Mouse (Mus musculus) lung, embryonic 16.5 days (tissue): ENCODE data around the gene Fbxo44. TPM values are rescaled to one million over a fixed set of nuclear protein-coding genes. Genes with fewer than 3 reads are reported as not detected.
A peak's percentile ranks its signal among the peaks of the same experiment; 100 is the strongest.
"Not testable (repeated sequence)": the region's sequence is repeated elsewhere in the genome, so short reads cannot be mapped to it uniquely, and the experiment has no call there.

Experiments used
- ATAC-seq: fragments of 200-750 bp; cut with Nextera tagmentation; 2 replicates; pipeline ENCODE4 v1.8.0; 2017; ENCODE audit warnings: low read depth, mild to moderate bottlenecking, moderate library complexity
- H3K27ac ChIP-seq: fragments of 300-500 bp; sonication (generic); 2 replicates; pipeline ENCODE4 v1.5.1; 2014; ENCODE audit warnings: mild to moderate bottlenecking, control low read depth, low read length
- H3K27me3 ChIP-seq: fragments of 300-500 bp; sonication (generic); 2 replicates; pipeline ENCODE4 v1.6.1; 2014; ENCODE audit warnings: low read depth, low read length, mixed read lengths; ENCODE audit not compliant: control insufficient read depth, insufficient read depth
- H3K36me3 ChIP-seq: fragments of 300-500 bp; sonication (generic); 2 replicates; pipeline ENCODE4 v1.6.1; 2014; ENCODE audit warnings: low read length; ENCODE audit not compliant: control insufficient read depth, insufficient read depth
- H3K4me1 ChIP-seq: fragments of 300-500 bp; sonication (generic); replicated peaks from 2 replicates; pipeline ENCODE4 v1.6.1; 2014; ENCODE audit warnings: low read length, mixed read lengths; ENCODE audit not compliant: control insufficient read depth, insufficient read depth
- H3K4me2 ChIP-seq: fragments of 300-500 bp; sonication (generic); 2 replicates; pipeline ENCODE4 v1.6.1; 2014; ENCODE audit warnings: low read depth, low read length, control low read depth
- H3K4me3 ChIP-seq: fragments of 300-500 bp; sonication (generic); 2 replicates; pipeline ENCODE4 v1.5.1; 2014; ENCODE audit warnings: mild to moderate bottlenecking, low read length, control low read depth
- H3K9ac ChIP-seq: fragments of 300-500 bp; sonication (generic); 2 replicates; pipeline ENCODE4 v1.6.1; 2014; ENCODE audit warnings: low read length, control low read depth
- H3K9me3 ChIP-seq: fragments of 300-500 bp; sonication (generic); 2 replicates; pipeline ENCODE4 v1.6.1; 2016; ENCODE audit warnings: low read length; ENCODE audit not compliant: control insufficient read depth
- WGBS: fragments of 180-500 bp; shearing (Covaris S2); extraction: QIAGEN DNeasy Blood & Tissue Kit; methylation state at CpG from one replicate; pipeline ENCODE4 v1.1.7; 2014; 5-methylcytosine and 5-hydroxymethylcytosine counted together
- polyA plus RNA-seq: library from polyadenylated mRNA; unstranded; fragments of >200 nt; fragmentation: Nextera tagmentation; extraction: Ambion mirVana; gene quantifications from 2 replicates; pipeline ENCODE4 v1.2.1, GENCODE M21; 2015

Gene Fbxo44
- polyA plus RNA-seq, 1 experiment from 2014 or later = 11.9 TPM

DNA sequence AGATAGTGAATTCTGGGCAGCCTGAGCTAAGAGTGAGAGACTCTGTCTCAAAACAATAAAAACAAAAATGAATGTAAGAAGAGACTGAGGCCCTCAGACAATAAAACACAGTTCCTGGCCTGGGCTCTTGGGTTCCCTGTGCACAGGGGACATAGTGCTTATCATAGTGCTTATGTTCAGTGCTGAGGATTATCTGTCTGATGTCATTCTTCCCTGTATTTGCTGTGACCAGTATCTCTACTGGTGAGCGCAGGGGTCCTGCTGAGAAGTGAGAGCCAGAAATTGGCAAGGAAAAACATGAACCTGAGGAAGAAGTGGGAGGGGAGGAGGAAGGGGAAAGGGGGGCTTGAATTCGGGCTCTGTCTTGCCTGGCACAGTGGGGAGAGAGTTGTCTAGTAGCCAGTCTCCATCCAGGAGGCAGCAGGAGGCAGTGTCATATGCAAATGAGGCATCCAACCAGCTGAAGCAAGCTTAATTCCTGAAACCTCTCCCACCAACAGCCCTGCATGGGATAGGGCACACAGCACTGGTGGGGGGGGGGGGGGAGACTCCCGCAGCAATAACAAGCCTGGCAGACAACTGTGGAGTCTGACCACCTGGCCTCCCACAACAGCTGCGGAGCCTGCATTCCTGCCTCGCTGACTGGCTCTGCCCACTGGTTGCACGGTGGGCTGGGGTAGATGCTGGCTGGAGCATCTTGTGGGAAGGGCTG lies 38.1 kb downstream of the Fbxo44 start:
- 18% methylated on average over 6 of the region's 6 CpGs for WGBS
- H3K27me3 ChIP-seq = no peaks in the 10 kb centered on the region; the same call in 1 of the 2 replicates
- no peak for ATAC-seq

GRCm38 (mm10) chr4:148121362-148121761 lies 38.9 kb downstream of the Fbxo44 start:
- no peaks in the 10 kb centered on the region for H3K36me3 ChIP-seq
- no peak overlapping the region for H3K4me3 ChIP-seq
- no peak overlapping the region for H3K27ac ChIP-seq
- no peak for ATAC-seq
- H3K4me1 ChIP-seq = no peaks in the 10 kb centered on the region
- H3K9ac ChIP-seq = no peak overlapping the region
- H3K4me2 ChIP-seq = no peak overlapping the region
- WGBS = 67% methylated on average over 4 of the region's 4 CpGs
- H3K9me3 ChIP-seq = no peaks in the 10 kb centered on the region
- H3K27me3 ChIP-seq = no peaks in the 10 kb centered on the region

More for the DNA sequence above, 38.1 kb downstream of the Fbxo44 start:
- Histone ChIP-seq H3K27ac (no peak overlapping the region), H3K9ac (no peak overlapping the region), H3K4me3 (no peak overlapping the region), H3K9me3 (no peaks in the 10 kb centered on the region), H3K4me2 (no peak overlapping the region), H3K4me1 (no peaks in the 10 kb centered on the region), H3K36me3 (no peaks in the 10 kb centered on the region)

GRCm38 (mm10) chr4:148120555-148120954 lies 39.7 kb downstream of the Fbxo44 start:
- no peak overlapping the region for H3K4me3 ChIP-seq
- no peak for ATAC-seq
- WGBS = 68% methylated on average over 9 of the region's 9 CpGs

GRCm38 (mm10) chr4:148119578-148119977 lies 40.7 kb downstream of the Fbxo44 start:
- not testable (repeated sequence) for H3K9me3 ChIP-seq, H3K4me3 ChIP-seq, H3K36me3 ChIP-seq, H3K27me3 ChIP-seq, H3K9ac ChIP-seq, H3K4me1 ChIP-seq, H3K27ac ChIP-seq, ATAC-seq, H3K4me2 ChIP-seq
- 84% methylated on average over 9 of the region's 9 CpGs for WGBS

More at GRCm38 (mm10) chr4:148120555-148120954, 39.7 kb downstream of the Fbxo44 start:
- no peaks in the 10 kb centered on the region for H3K9me3 ChIP-seq
- H3K27me3 ChIP-seq = no peaks in the 10 kb centered on the region
- no peaks in the 10 kb centered on the region for H3K4me1 ChIP-seq
- no peak overlapping the region for H3K4me2 ChIP-seq
- H3K27ac ChIP-seq = no peak overlapping the region
- no peaks in the 10 kb centered on the region for H3K36me3 ChIP-seq
- H3K9ac ChIP-seq = no peak overlapping the region

DNA sequence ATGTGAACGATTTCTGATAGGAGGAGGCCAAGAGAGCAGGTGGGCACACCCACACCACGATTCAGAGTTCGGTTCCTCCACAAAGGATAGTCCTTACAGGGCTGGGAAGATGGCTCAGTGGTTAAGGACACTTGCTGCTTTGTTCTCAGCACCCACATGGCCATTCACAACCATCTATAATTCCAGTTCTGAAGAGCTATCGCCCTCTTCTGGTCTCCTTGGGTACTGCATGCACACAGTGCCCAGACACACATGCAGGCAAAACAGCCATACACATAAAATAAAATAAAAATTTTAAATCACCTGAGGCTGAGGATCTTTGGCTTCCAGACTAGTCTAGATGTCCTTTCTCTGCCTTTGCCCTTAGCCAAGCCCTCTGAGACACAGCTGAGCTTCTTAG lies 42.9 kb downstream of the Fbxo44 start:
- Histone ChIP-seq H3K9ac (no peak overlapping the region), H3K4me2 (no peak overlapping the region), H3K27ac (no peak overlapping the region), H3K27me3 (no peaks in the 10 kb centered on the region), H3K4me1 (no peaks in the 10 kb centered on the region), H3K9me3 (no peaks in the 10 kb centered on the region), H3K4me3 (no peak overlapping the region), H3K36me3 (no peaks in the 10 kb centered on the region)
- no peak for ATAC-seq
- 72% methylated on average over 4 of the region's 4 CpGs for WGBS

- 69% methylated on average over 4 of the region's 4 CpGs for WGBS
- Histone ChIP-seq H3K9me3 (no peaks in the 10 kb centered on the region), H3K9ac (no peak overlapping the region), H3K4me1 (no peaks in the 10 kb centered on the region), H3K4me2 (no peak overlapping the region), H3K27me3 (no peaks in the 10 kb centered on the region), H3K4me3 (no peak overlapping the region), H3K27ac (no peak overlapping the region), H3K36me3 (no peaks in the 10 kb centered on the region)
- ATAC-seq = no peak
These were observed 43.6 kb downstream of the Fbxo44 start for GRCm38 (mm10) chr4:148116657-148117056.

- peak; percentile 46 for ATAC-seq
- H3K36me3 ChIP-seq = no peaks in the 10 kb centered on the region
- no peaks in the 10 kb centered on the region for H3K4me1 ChIP-seq
- H3K27me3 ChIP-seq = no peaks in the 10 kb centered on the region
- H3K4me3 ChIP-seq = no peak overlapping the region
- no peak overlapping the region for H3K27ac ChIP-seq
- no peak overlapping the region for H3K4me2 ChIP-seq
- 3% methylated on average over 15 of the region's 15 CpGs for WGBS
- no peaks in the 10 kb centered on the region for H3K9me3 ChIP-seq
- H3K9ac ChIP-seq = peak overlapping the region; percentile 29; the same call in 1 of the 2 replicates
These were observed 44.8 kb downstream of the Fbxo44 start for GRCm38 (mm10) chr4:148115467-148115866.

DNA sequence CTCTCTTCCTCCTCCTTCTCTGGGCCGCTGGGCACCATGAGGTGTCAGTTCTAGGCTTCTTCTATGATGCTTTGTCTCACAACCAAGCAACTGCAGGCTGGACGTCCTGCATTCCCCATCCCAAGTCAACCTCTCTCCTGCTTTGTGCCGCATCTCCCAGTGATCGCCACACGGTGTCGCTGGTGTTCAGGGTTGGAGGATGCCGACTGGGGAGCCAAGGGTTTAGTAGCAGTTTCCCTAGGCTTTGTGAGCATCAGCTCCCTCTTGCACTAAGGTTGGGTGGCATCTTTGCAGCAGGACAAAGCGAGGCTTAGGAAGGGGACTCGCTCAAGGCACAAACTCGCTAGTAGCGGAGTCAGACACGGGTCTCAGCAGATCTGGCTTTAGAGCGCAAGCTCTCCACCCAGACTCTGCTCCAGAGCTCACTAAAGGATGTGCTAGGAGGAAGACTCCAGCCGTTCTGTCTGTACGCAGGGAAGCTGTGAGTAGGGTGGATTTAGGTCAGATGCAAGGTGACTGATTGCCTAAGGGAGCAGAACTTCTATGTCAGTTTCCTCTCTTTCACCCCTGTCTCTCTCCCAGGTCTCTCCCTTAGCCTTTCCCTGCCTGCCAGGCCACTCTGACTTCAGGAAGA lies 45.4 kb downstream of the Fbxo44 start:
- Histone ChIP-seq H3K36me3 (no peaks in the 10 kb centered on the region), H3K27me3 (no peaks in the 10 kb centered on the region), H3K4me3 (no peak overlapping the region), H3K9me3 (no peaks in the 10 kb centered on the region), H3K4me2 (no peak overlapping the region), H3K4me1 (no peaks in the 10 kb centered on the region), H3K9ac (no peak overlapping the region), H3K27ac (no peak overlapping the region)
- 4% methylated on average over 15 of the region's 15 CpGs for WGBS
- peak; percentile 78 for ATAC-seq

DNA sequence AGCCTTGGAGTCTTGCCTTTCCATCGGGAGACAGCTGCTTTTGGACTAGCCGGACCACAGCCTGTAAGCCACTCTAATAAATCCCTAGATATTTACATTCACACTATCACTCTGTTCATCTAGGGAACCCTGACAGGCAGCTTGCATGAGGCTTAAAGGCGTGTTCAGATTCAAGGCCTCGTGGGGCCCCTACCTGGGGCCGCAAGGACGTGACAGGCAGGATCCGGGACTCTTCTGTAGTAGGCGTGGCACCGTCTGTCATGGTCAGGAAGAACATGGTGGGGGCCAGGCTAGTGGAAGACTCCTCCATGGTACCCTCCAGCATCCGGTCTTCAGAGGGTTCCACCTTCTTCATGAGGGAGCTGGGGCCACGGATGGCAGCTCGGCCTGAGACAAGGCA lies 47.8 kb downstream of the Fbxo44 start:
- no peaks in the 10 kb centered on the region for H3K36me3 ChIP-seq
- no peak for ATAC-seq
- peaks cover 9% of the 10 kb centered on the region; the same call in 1 of the 2 replicates for H3K4me1 ChIP-seq
- 68% methylated on average over 12 of the region's 12 CpGs for WGBS
- H3K27ac ChIP-seq = no peak overlapping the region
- H3K27me3 ChIP-seq = no peaks in the 10 kb centered on the region; the same call in 1 of the 2 replicates
- H3K4me3 ChIP-seq = no peak overlapping the region
- H3K9me3 ChIP-seq = no peaks in the 10 kb centered on the region
- H3K9ac ChIP-seq = no peak overlapping the region
- H3K4me2 ChIP-seq = no peak overlapping the region
